Mouse (Mus musculus) stomach, embryonic 15.5 days (tissue): ENCODE measurements at regions not wholly inside any gene's neighbourhood (a gene's known extent, or its start where the extent isn't known, plus 50 kb on each side); places are given as distances from the start of the nearest gene placed in this dataset.

Source experiments
- ATAC-seq: fragments of 200-750 bp; cut with Nextera tagmentation; 2 replicates; pipeline ENCODE4 v1.8.0; 2017; ENCODE audit warnings: low read depth, moderate number of reproducible peaks, moderate TSS enrichment; ENCODE audit not compliant: insufficient read depth, low FRiP score
- H3K27ac ChIP-seq: fragments of 300-500 bp; sonication (generic); 2 replicates; pipeline ENCODE4 v1.5.1; 2015; ENCODE audit warnings: mild to moderate bottlenecking, inconsistent platforms
- H3K27me3 ChIP-seq: fragments of 300-500 bp; sonication (generic); replicated peaks from 2 replicates; pipeline ENCODE4 v1.6.1; 2015; ENCODE audit warnings: inconsistent platforms
- H3K36me3 ChIP-seq: fragments of 300-500 bp; sonication (generic); 2 replicates; pipeline ENCODE4 v1.6.1; 2015; ENCODE audit warnings: inconsistent platforms
- H3K4me1 ChIP-seq: fragments of 300-500 bp; sonication (generic); 2 replicates; pipeline ENCODE4 v1.6.1; 2015; ENCODE audit warnings: inconsistent platforms
- H3K4me2 ChIP-seq: fragments of 300-500 bp; sonication (generic); 2 replicates; pipeline ENCODE4 v1.6.1; 2015; ENCODE audit warnings: mild to moderate bottlenecking, inconsistent platforms
- H3K4me3 ChIP-seq: fragments of 300-500 bp; sonication (generic); replicated peaks from 2 replicates; pipeline ENCODE4 v1.5.1; 2015; ENCODE audit warnings: inconsistent platforms
- H3K9ac ChIP-seq: fragments of 300-500 bp; sonication (generic); 2 replicates; pipeline ENCODE4 v1.6.1; 2015; ENCODE audit warnings: inconsistent platforms
- H3K9me3 ChIP-seq: fragments of 300-500 bp; sonication (generic); 2 replicates; pipeline ENCODE4 v1.6.1; 2016; ENCODE audit warnings: inconsistent platforms
- WGBS: fragments of 180-500 bp; shearing (Covaris S2); methylation state at CpG from one replicate; pipeline ENCODE4 v1.1.7; 2015; 5-methylcytosine and 5-hydroxymethylcytosine counted together

GRCm38 (mm10) chr15:25281942-25282341 lies 131.6 kb downstream of the Basp1 start:
- no peak overlapping the region for H3K27ac ChIP-seq
- no peak overlapping the region for H3K9ac ChIP-seq
- no peaks in the 10 kb centered on the region for H3K27me3 ChIP-seq
- no peak overlapping the region for H3K4me2 ChIP-seq
- ATAC-seq, result no peak
- H3K36me3 ChIP-seq, result no peaks in the 10 kb centered on the region
- H3K4me3 ChIP-seq, result no peak overlapping the region
- H3K4me1 ChIP-seq, result no peaks in the 10 kb centered on the region
- no peaks in the 10 kb centered on the region for H3K9me3 ChIP-seq

DNA sequence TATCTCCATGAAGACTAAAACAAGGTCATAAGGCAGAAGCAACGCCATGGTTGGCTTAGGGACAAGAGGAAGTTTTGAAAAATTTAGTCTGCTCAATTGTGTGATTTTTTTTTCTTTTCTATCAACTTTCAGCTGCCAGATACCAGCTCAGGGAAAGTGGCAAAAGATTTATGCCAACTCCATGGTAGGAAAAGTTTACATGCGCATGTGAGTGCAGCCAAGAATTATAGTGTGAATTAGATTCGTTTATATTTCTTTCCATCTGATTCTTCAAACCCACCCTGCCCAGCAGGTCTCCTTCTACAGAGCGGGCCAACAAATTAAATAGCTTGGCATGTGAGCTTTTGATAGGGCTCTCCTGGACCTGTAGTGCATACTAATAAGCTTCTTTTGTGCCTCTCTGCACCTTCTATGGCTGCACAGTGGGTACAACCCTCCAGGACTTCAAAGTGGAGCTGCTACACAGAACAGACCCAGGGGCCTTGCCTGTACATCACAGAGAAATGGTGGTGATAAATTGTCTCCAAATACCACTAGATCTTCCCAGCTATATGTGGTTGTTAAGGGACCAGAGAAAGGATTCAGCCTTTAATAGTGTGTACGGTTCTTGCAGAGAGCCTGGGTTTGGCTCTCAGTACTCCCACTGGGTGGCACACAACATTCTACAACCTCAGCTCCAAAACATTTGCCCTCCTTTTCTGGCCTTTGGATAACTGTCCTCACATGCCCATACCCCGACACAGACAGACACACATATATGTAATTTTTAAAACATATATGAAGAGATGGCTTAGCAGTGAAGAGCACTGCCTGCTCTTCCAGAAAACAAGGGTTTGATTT lies 135.0 kb downstream of the Basp1 start:
- Histone ChIP-seq H3K9ac (no peak overlapping the region), H3K4me1 (no peaks in the 10 kb centered on the region), H3K4me3 (no peak overlapping the region), H3K4me2 (no peak overlapping the region), H3K27ac (no peak overlapping the region), H3K36me3 (no peaks in the 10 kb centered on the region), H3K9me3 (no peaks in the 10 kb centered on the region), H3K27me3 (no peaks in the 10 kb centered on the region)
- ATAC-seq, result no peak
- 67% methylated on average over 6 of the region's 6 CpGs for WGBS

GRCm38 (mm10) chr15:25276227-25276626 lies 137.3 kb downstream of the Basp1 start:
- WGBS, result 86% methylated on average over 5 of the region's 5 CpGs
- no peaks in the 10 kb centered on the region for H3K9me3 ChIP-seq
- H3K4me3 ChIP-seq, result no peak overlapping the region
- no peaks in the 10 kb centered on the region for H3K4me1 ChIP-seq
- H3K27me3 ChIP-seq, result no peaks in the 10 kb centered on the region
- no peak overlapping the region for H3K27ac ChIP-seq
- H3K4me2 ChIP-seq, result no peak overlapping the region
- ATAC-seq, result no peak
- no peak overlapping the region for H3K9ac ChIP-seq
- no peaks in the 10 kb centered on the region for H3K36me3 ChIP-seq

DNA sequence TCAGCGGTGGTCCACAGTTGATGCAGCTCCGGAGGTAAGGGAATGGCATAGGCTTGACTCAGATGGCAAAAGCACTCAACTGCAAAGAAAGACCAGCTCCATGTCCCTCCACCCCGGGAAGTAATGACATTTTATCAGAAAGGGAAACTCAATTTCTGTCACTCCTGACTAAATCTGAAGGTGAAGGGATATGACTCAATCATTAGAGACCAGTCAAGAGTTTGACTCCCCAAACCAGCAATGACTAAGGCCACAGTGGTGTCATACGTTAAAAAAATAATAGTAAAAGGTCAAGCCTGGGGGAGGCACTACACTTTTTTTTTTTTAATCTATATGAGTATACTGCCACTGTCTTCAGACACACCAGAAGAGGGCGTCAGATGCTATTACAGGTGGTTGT lies 141.7 kb downstream of the Basp1 start:
- 81% methylated on average over 5 of the region's 5 CpGs for WGBS
- Histone ChIP-seq H3K27me3 (no peaks in the 10 kb centered on the region), H3K4me1 (peaks cover 3% of the 10 kb centered on the region; the same call in 1 of the 2 replicates), H3K9ac (no peak overlapping the region), H3K9me3 (no peaks in the 10 kb centered on the region), H3K4me2 (no peak overlapping the region), H3K36me3 (no peaks in the 10 kb centered on the region), H3K4me3 (no peak overlapping the region), H3K27ac (no peak overlapping the region)
- ATAC-seq, result no peak

DNA sequence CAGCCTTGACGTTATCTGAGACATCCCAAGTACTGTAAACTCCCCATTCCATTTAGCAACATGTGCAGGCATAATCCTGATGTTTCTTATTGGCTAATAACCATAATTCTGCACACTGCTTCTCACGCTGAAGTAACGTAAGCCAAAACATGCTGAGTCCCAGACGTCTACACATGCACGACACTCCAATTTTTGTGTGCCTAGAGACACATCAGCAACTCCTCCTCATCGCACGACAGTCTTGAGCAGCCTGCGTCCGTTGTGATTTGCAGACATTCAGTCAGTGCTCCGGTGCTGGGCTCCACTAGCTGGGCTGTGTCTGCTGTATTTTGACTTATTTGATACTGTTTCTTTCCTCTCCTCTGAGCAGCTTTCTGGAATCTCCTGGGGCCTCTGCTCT lies 143.2 kb downstream of the Basp1 start:
- WGBS, result 48% methylated on average over 10 of the region's 10 CpGs
- H3K4me1 ChIP-seq, result peaks cover 3% of the 10 kb centered on the region; the same call in 1 of the 2 replicates
- H3K4me2 ChIP-seq, result no peak overlapping the region
- H3K9me3 ChIP-seq, result no peaks in the 10 kb centered on the region
- no peaks in the 10 kb centered on the region for H3K36me3 ChIP-seq
- H3K27ac ChIP-seq, result no peak overlapping the region
- H3K27me3 ChIP-seq, result no peaks in the 10 kb centered on the region
- H3K9ac ChIP-seq, result no peak overlapping the region
- no peak for ATAC-seq
- H3K4me3 ChIP-seq, result no peak overlapping the region

GRCm38 (mm10) chr15:25269345-25269996 lies 144.1 kb downstream of the Basp1 start:
- Histone ChIP-seq H3K4me1 (peaks cover 3% of the 10 kb centered on the region; the same call in 1 of the 2 replicates), H3K4me2 (peak overlapping the region; percentile 35), H3K9me3 (no peaks in the 10 kb centered on the region), H3K9ac (no peak overlapping the region), H3K4me3 (no peak overlapping the region), H3K36me3 (no peaks in the 10 kb centered on the region), H3K27me3 (no peaks in the 10 kb centered on the region), H3K27ac (peak overlapping the region; percentile 57)
- 11% methylated on average over 12 of the region's 12 CpGs for WGBS
- peak; percentile 50; the same call in 1 of the 2 replicates for ATAC-seq

DNA sequence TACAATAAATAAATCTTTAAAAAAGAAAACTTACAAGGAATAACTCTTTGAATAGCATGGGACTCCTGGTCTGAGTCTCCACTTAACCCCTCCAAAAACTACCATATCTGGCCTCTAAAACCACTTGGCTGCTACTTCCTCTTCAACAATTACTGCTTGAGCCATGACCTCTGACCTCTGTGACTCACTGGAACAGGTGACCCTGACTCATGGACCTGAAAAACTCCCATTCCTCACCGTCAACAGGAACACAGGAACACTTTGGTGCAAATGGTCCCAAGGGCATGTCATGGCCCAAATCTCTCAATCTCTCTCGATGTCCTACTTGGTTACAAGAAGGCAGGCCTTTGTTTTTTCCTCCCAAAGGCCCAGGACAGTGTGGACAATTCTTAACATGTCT lies 145.1 kb downstream of the Basp1 start:
- Histone ChIP-seq H3K9ac (no peak overlapping the region), H3K36me3 (no peaks in the 10 kb centered on the region), H3K4me1 (peaks cover 3% of the 10 kb centered on the region; the same call in 1 of the 2 replicates), H3K9me3 (no peaks in the 10 kb centered on the region), H3K27me3 (no peaks in the 10 kb centered on the region), H3K27ac (no peak overlapping the region), H3K4me2 (no peak overlapping the region), H3K4me3 (no peak overlapping the region)
- ATAC-seq, result no peak
- 77% methylated on average over 2 of the region's 2 CpGs for WGBS

- Histone ChIP-seq H3K27me3 (no peaks in the 10 kb centered on the region), H3K36me3 (no peaks in the 10 kb centered on the region), H3K27ac (no peak overlapping the region), H3K9me3 (no peaks in the 10 kb centered on the region), H3K4me1 (peaks cover 3% of the 10 kb centered on the region; the same call in 1 of the 2 replicates), H3K9ac (no peak overlapping the region), H3K4me3 (no peak overlapping the region), H3K4me2 (no peak overlapping the region)
- no peak for ATAC-seq
- 73% methylated on average over 3 of the region's 3 CpGs for WGBS
Measured at GRCm38 (mm10) chr15:25267509-25267908, 146.1 kb downstream of the Basp1 start.

DNA sequence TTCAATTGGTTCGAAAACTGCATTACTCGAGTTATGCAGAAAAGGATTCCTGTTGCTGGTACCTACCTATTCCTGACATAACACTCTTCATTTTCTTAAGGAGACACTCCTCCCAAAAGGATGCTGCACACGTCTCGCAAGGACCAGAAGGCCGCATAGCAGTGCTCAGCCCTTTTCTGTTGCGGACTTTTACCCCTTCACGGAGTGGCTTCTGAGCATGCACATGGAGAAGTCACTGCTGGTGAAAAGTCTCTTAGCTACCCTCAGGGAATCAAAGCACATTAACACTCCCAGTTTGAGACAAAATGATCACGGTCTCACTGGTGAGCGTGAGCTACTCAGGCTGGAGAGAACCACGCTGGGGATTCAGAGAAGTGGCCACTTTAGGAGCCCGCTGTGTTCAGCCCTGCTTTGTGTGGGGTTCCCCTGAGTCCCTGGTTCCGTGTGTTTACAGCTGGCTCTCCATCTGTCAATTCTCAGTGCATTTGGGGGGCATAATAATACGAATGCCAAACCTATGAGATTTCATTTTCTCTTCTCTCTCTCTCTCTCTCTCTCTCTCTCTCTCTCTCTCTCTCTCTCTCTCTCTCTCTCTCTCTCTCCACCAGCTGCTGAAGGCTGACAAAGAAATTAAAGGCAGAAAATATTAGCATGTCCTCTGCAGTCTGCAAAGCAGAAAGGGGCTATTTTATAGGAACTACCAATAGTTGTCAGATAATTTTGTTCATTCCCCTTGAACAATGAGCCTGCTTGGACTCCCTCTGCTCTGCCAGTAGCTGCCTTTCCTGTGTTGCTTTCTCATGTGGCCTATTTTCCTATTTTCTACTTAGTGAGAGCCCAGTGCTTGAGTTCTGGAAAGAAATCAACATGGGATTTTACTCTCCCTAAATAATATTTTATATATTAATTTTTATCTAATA lies 160.7 kb downstream of the Basp1 start:
- Histone ChIP-seq H3K4me3 (no peak overlapping the region), H3K4me2 (no peak overlapping the region), H3K4me1 (no peaks in the 10 kb centered on the region), H3K27me3 (no peaks in the 10 kb centered on the region), H3K36me3 (no peaks in the 10 kb centered on the region), H3K9me3 (no peaks in the 10 kb centered on the region), H3K9ac (no peak overlapping the region), H3K27ac (no peak overlapping the region)
- 82% methylated on average over 13 of the region's 13 CpGs for WGBS
- no peak for ATAC-seq

GRCm38 (mm10) chr15:25245631-25246030 lies 167.9 kb downstream of the Basp1 start:
- Histone ChIP-seq H3K9ac (no peak overlapping the region), H3K27ac (no peak overlapping the region), H3K4me2 (no peak overlapping the region), H3K4me1 (no peaks in the 10 kb centered on the region), H3K9me3 (no peaks in the 10 kb centered on the region), H3K36me3 (no peaks in the 10 kb centered on the region), H3K27me3 (no peaks in the 10 kb centered on the region), H3K4me3 (no peak overlapping the region)
- 91% methylated on average over 8 of the region's 8 CpGs for WGBS
- ATAC-seq, result no peak

DNA sequence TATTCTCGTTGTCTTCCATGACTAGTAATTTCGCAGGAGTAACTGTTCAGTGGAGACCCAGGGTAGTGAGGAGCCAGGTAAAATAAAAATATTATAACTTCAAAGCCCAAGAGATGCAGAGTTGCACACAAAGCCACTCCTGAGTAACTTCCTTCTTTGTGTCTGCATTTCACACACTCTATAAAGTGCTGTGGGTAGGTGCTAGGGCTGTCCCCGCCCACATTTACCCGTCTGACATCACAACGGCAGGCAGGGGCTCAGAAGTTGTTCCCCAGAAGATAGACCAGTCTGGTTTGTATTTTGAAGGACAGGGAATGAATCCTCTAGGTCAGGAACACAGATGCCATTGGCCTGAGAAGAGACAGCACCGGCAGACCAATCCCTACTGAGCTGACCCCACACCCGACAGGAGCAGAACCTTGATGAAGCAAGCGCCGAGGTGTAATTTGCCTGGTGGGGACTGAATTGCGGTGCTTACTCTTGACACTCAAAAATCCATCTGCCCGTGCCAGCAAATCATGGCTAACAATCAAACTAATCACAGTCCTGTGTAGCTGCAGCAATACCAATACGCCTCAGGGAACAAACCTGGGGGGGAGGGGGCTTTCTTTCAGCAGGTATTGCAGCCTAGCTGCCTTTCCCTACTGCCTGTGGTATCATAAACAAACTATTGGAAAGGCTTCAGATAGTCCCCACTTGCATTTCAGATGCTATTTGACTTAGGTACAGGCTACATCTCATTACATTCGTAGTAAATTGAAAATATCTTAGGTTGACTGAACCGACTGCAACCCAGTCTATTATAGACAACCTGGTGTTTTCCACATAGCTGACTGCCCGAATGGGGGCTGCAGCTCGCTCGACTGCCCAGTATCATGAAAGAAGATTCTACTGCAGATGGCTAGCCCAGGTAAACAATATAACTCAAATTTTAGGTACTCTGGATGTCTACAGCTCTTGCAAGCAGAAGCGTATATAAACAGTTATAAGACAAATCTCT lies 175.6 kb downstream of the Basp1 start:
- Histone ChIP-seq H3K9ac (no peak overlapping the region), H3K4me2 (no peak overlapping the region), H3K27ac (no peak overlapping the region), H3K4me1 (no peaks in the 10 kb centered on the region), H3K27me3 (no peaks in the 10 kb centered on the region), H3K36me3 (no peaks in the 10 kb centered on the region), H3K9me3 (no peaks in the 10 kb centered on the region), H3K4me3 (no peak overlapping the region)
- no peak for ATAC-seq
- 63% methylated on average over 18 of the region's 18 CpGs for WGBS
